9 mouse cellular contexts compared by ENCODE assay signal in genomic region chr12:36040571-36041280, GRCm38 (mm10). TPM values are rescaled to one million over a fixed set of nuclear protein-coding genes. Genes with fewer than 3 reads are reported as not detected.
DNase-seq lines count a peak whose midpoint lies in the region; ATAC-seq and TF ChIP-seq lines count a peak whose summit lies in the region.
"Had no signal": no experiment of that assay in that cellular context is flagged by ENCODE, and none has a peak within 500 bp of the region (broad histone marks: within the 10 kb centered on the region; RNA-seq: fewer than 3 reads in every experiment).

No protein-coding gene starts in this region.

- no peak for ATAC-seq in kidney, postnatal 0 days (replicated peaks; ENCODE audit: low FRiP score, low read depth)
- no peak for ATAC-seq in hindbrain, embryonic 11.5 days (ENCODE audit: low FRiP score)

- H3K9me3 ChIP-seq in kidney, postnatal 0 days (replicated peaks; ENCODE audit: low read length): no peaks in the 10 kb centered on the region
- no peaks in the 10 kb centered on the region for H3K9me3 ChIP-seq in hindbrain, embryonic 11.5 days (ENCODE audit: control insufficient read depth, low read length)
- peaks cover 13% of the 10 kb centered on the region; the same call in 1 of the 2 replicates for H3K9me3 ChIP-seq in midbrain, embryonic 10.5 days (replicated peaks)

- H3K36me3 ChIP-seq in kidney, postnatal 0 days (ENCODE audit: insufficient read depth, low read length): no peaks in the 10 kb centered on the region
- H3K36me3 ChIP-seq in hindbrain, embryonic 11.5 days (ENCODE audit: control insufficient read depth, insufficient read depth, low read length): 0 out of 2 replicates have a peak, but pooled peaks cover 2% of the 10 kb centered on the region
- H3K36me3 ChIP-seq in midbrain, embryonic 10.5 days: peaks cover 19% of the 10 kb centered on the region
- no peaks in the 10 kb centered on the region for H3K36me3 ChIP-seq in kidney, adult 2 months (ENCODE audit: control insufficient read depth, insufficient read depth, low read length)

- no peak overlapping the region; the same call in 1 of the 2 replicates for H3K4me3 ChIP-seq in kidney, postnatal 0 days (replicated peaks; ENCODE audit: low read depth, low read length)
- H3K4me3 ChIP-seq in hindbrain, embryonic 11.5 days (ENCODE audit: low read depth, low read length): peak overlapping the region; percentile 95
- H3K4me3 ChIP-seq in midbrain, embryonic 10.5 days: peak overlapping the region; percentile 97
- no peak overlapping the region for H3K4me3 ChIP-seq in kidney, adult 2 months (ENCODE audit: insufficient read depth, low read depth, low read length)

- DNase-seq in kidney, postnatal 0 days (ENCODE audit: low spot score): no peak
- DNase-seq in kidney, postnatal 10 days: no peak
- DNase-seq in cerebellum, postnatal 14 days: peak; percentile 26 to 45
- peak; percentile 27 for DNase-seq in hindbrain, embryonic 11.5 days (ENCODE audit: low spot score)
- no peak for DNase-seq in midbrain, embryonic 10.5 days (ENCODE audit: low spot score)
- no peak for DNase-seq in frontal cortex, postnatal 14 days (ENCODE audit: low spot score in 2 of 2)
- no peak for DNase-seq in kidney, adult 2 months
- DNase-seq in gastrocnemius, postnatal 10 days: no peak

- H3K9ac ChIP-seq in kidney, postnatal 0 days (ENCODE audit: low read depth, low read length): no peak overlapping the region
- H3K9ac ChIP-seq in hindbrain, embryonic 11.5 days (ENCODE audit: low read depth, low read length): no peak overlapping the region; the same call in 1 of the 2 replicates

- peak overlapping the region; percentile 98 for H3K4me2 ChIP-seq in kidney, postnatal 0 days (ENCODE audit: low read length)
- peak overlapping the region; percentile 43 for H3K4me2 ChIP-seq in hindbrain, embryonic 11.5 days (replicated peaks; ENCODE audit: low read depth, low read length)

- no peak for TF ChIP-seq CTCF in kidney, postnatal 0 days (IDR thresholded peaks at IDR 0.05; ENCODE audit: low read depth)
- TF ChIP-seq CTCF in kidney, adult 2 months (conservative IDR thresholded peaks at IDR 0.05; ENCODE audit: insufficient read depth, insufficient read length, low read depth, low read length): no peak

- H3K27ac ChIP-seq in kidney, postnatal 0 days: no peak overlapping the region
- no peak overlapping the region for H3K27ac ChIP-seq in hindbrain, embryonic 11.5 days (ENCODE audit: low read depth, low read length)
- H3K27ac ChIP-seq in midbrain, embryonic 10.5 days (replicated peaks): 0 out of 2 replicates have a peak overlapping the region, but pooled peaks have one; percentile 13
- H3K27ac ChIP-seq in kidney, adult 2 months (ENCODE audit: insufficient read depth, low read depth, low read length): no peak overlapping the region

- H3K27me3 ChIP-seq in kidney, postnatal 0 days (ENCODE audit: insufficient read depth, low read length): no peaks in the 10 kb centered on the region
- H3K27me3 ChIP-seq in hindbrain, embryonic 11.5 days (ENCODE audit: control insufficient read depth, insufficient read depth, low read length): no peaks in the 10 kb centered on the region
- no peaks in the 10 kb centered on the region for H3K27me3 ChIP-seq in midbrain, embryonic 10.5 days (ENCODE audit: low read depth, poor library complexity, severe bottlenecking)
- H3K27me3 ChIP-seq in kidney, adult 2 months (replicated peaks; ENCODE audit: control insufficient read depth, insufficient read depth, low read length): no peaks in the 10 kb centered on the region

- no peaks in the 10 kb centered on the region; the same call in 1 of the 2 replicates for H3K4me1 ChIP-seq in kidney, postnatal 0 days (replicated peaks; ENCODE audit: insufficient read depth, low read length)
- peaks cover 2% of the 10 kb centered on the region; the same call in 1 of the 2 replicates for H3K4me1 ChIP-seq in hindbrain, embryonic 11.5 days (replicated peaks; ENCODE audit: control insufficient read depth, insufficient read depth, low read length)
- peaks cover 20% of the 10 kb centered on the region for H3K4me1 ChIP-seq in midbrain, embryonic 10.5 days
- no peaks in the 10 kb centered on the region; the same call in 1 of the 2 replicates for H3K4me1 ChIP-seq in kidney, adult 2 months (ENCODE audit: control insufficient read depth, insufficient read depth, low read length)

- WGBS in kidney, postnatal 0 days: 53% methylated on average over 10 of the region's 10 CpGs
- WGBS in hindbrain, embryonic 11.5 days: 51% methylated on average over 10 of the region's 10 CpGs
- WGBS in midbrain, embryonic 10.5 days: 72% methylated on average over 10 of the region's 10 CpGs
- 71% methylated on average over 10 of the region's 10 CpGs for WGBS in kidney, adult 2 months

- no peak for TF ChIP-seq POLR2A in kidney, adult 2 months (IDR thresholded peaks at IDR 0.05; ENCODE audit: low read depth, low read length)

RNA-seq across cellular contexts. Expression of gene Tspan13, which starts 1.6 kb away (rescaled TPM):
- 124 and 138 TPM in 2 replicates for polyA plus RNA-seq in kidney, postnatal 0 days (2015; fragmentation: Nextera tagmentation; extraction: Ambion mirVana)
- 207 and 229 TPM in 2 replicates for polyA plus RNA-seq in hindbrain, embryonic 11.5 days (2014; fragmentation: Nextera tagmentation; extraction: Ambion mirVana)
- 198 and 207 TPM in 2 replicates for polyA plus RNA-seq in midbrain, embryonic 10.5 days (2016; fragmentation: Nextera tagmentation; extraction: Ambion mirVana)
- polyA plus RNA-seq in kidney, adult 2 months (2012; rRNA removed): 23.7 and 29.7 TPM in 2 replicates
- 10 to 100 TPM; 50.8 to 59.4 TPM for total RNA-seq in gastrocnemius, postnatal 10 days (2021)

RNA-seq across cellular contexts. Expression of gene Agr2, which starts 48.0 kb away (rescaled TPM):
- polyA plus RNA-seq in kidney, postnatal 0 days (2015; fragmentation: Nextera tagmentation; extraction: Ambion mirVana): 3.2 and 3.6 TPM in 2 replicates
- not detected in 2 replicates for polyA plus RNA-seq in hindbrain, embryonic 11.5 days (2014; fragmentation: Nextera tagmentation; extraction: Ambion mirVana)
- polyA plus RNA-seq in midbrain, embryonic 10.5 days (2016; fragmentation: Nextera tagmentation; extraction: Ambion mirVana): 0.40 TPM in 1 of 2 replicates, not detected in the other
- polyA plus RNA-seq in kidney, adult 2 months (2012; rRNA removed): not detected in 2 replicates
- total RNA-seq in gastrocnemius, postnatal 10 days (2021): not detected
- total RNA-seq: left cerebral cortex, postnatal 25 days had no signal

Comparison
In these comparisons a context has a peak if more than half of its experiments do, and no peak if none do; other contexts are left out.
1. DNase-seq: peak in cerebellum, postnatal 14 days (2 of 2) and hindbrain, embryonic 11.5 days (single experiment); none in kidney, postnatal 0 days (single experiment), kidney, postnatal 10 days (single experiment), midbrain, embryonic 10.5 days (single experiment), frontal cortex, postnatal 14 days (0 of 2), kidney, adult 2 months (single experiment) and gastrocnemius, postnatal 10 days (single experiment).
2. H3K4me3 ChIP-seq: peak in hindbrain, embryonic 11.5 days (single experiment) and midbrain, embryonic 10.5 days (single experiment); none in kidney, postnatal 0 days (single experiment) and kidney, adult 2 months (single experiment).